Mouse (Mus musculus) thymus, postnatal 10 days (tissue): ENCODE measurements around the gene Ppp1r3f.

Experiments
- DNase-seq, 2 experiments: peaks; one replicate each; pipeline ENCODE4 v3.0.0; 2021; ENCODE audit warnings: low spot score in 2 of 2

Ppp1r3f gene

GRCm38 (mm10) chrX:7574087-7574884 lies at the start of gene Ppp1r3f:
Ppp1r3f (minus strand) TSS chrX:7574283.
- peak; percentile 88 to 95 for DNase-seq

- no peak for DNase-seq
Observed at GRCm38 (mm10) chrX:7617889-7618551, 43.9 kb upstream of the Ppp1r3f start.

GRCm38 (mm10) chrX:7610536-7611258 lies 36.6 kb upstream of the Ppp1r3f start:
- DNase-seq, result no peak

GRCm38 (mm10) chrX:7610035-7610434 lies 36.0 kb upstream of the Ppp1r3f start:
- no peak for DNase-seq

GRCm38 (mm10) chrX:7606783-7607182 lies 32.7 kb upstream of the Ppp1r3f start, which contains the start of gene Cacna1f:
Cacna1f (plus strand) TSS chrX:7607083.
- no peak for DNase-seq

GRCm38 (mm10) chrX:7605575-7605941 lies 31.5 kb upstream of the Ppp1r3f start:
- DNase-seq, result no peak

GRCm38 (mm10) chrX:7604879-7605574 lies 30.9 kb upstream of the Ppp1r3f start, which contains the start of gene Ccdc22:
Ccdc22 (minus strand) TSS chrX:7605517.
- DNase-seq, result peak; percentile 56 to 63

GRCm38 (mm10) chrX:7604004-7604403 lies 29.9 kb upstream of the Ppp1r3f start:
- DNase-seq, result no peak

- DNase-seq, result no peak
Observed at GRCm38 (mm10) chrX:7595371-7595770, 21.3 kb upstream of the Ppp1r3f start.

- DNase-seq, result peak in 1 of 2 experiments; percentile 21
Observed at GRCm38 (mm10) chrX:7586356-7586755, 12.3 kb upstream of the Ppp1r3f start.

GRCm38 (mm10) chrX:7583881-7584280 lies 9.8 kb upstream of the Ppp1r3f start:
- DNase-seq, result no peak

GRCm38 (mm10) chrX:7581151-7581550 lies 7.1 kb upstream of the Ppp1r3f start:
- no peak for DNase-seq

- DNase-seq, result no peak
Observed at GRCm38 (mm10) chrX:7574885-7575231, 775 bp upstream of the Ppp1r3f start.

- peak; percentile 45 to 57 for DNase-seq
Observed at GRCm38 (mm10) chrX:7573176-7574086, 652 bp downstream of the Ppp1r3f start, which contains the start of gene Foxp3. Foxp3 (plus strand) TSS chrX:7573644.

- no peak for DNase-seq
Observed at GRCm38 (mm10) chrX:7572466-7572865, 1.6 kb downstream of the Ppp1r3f start.

GRCm38 (mm10) chrX:7571565-7572136 lies 2.4 kb downstream of the Ppp1r3f start:
- no peak for DNase-seq

GRCm38 (mm10) chrX:7570481-7571175 lies 3.5 kb downstream of the Ppp1r3f start:
- DNase-seq, result no peak

GRCm38 (mm10) chrX:7567491-7567890 lies 6.6 kb downstream of the Ppp1r3f start:
- no peak for DNase-seq

- DNase-seq, result no peak
Observed at GRCm38 (mm10) chrX:7566352-7566751, 7.7 kb downstream of the Ppp1r3f start.

- no peak for DNase-seq
Observed at GRCm38 (mm10) chrX:7563076-7563475, 11.0 kb downstream of the Ppp1r3f start.
